In genomic region chr19:34022759-34023158, GRCm38 (mm10) we compare ENCODE assay signal across 11 mouse cellular contexts. TPM values are rescaled to one million over a fixed set of nuclear protein-coding genes. Genes with fewer than 3 reads are reported as not detected.
DNase-seq lines count a peak whose midpoint lies in the region; ATAC-seq and TF ChIP-seq lines count a peak whose summit lies in the region.
"Had no signal": no experiment of that assay in that cellular context is flagged by ENCODE, and none has a peak within 500 bp of the region (broad histone marks: within the 10 kb centered on the region; RNA-seq: fewer than 3 reads in every experiment).

No protein-coding gene starts in this region.

- DNase-seq in kidney, adult 2 months: no peak
- DNase-seq in kidney, adult 18-20 months: no peak
- DNase-seq in B cell, adult 2 months: peak; percentile 3 to 4
- DNase-seq in MN1 (ENCODE audit: low spot score): peak; percentile 8
- DNase-seq in large intestine, adult 2 months (ENCODE audit: low read depth, low spot score): peak; percentile 3
- DNase-seq in kidney, postnatal 14 days: no peak
- DNase-seq: cerebellum, adult 9-11 months; thymus, postnatal 4 days had no signal

- H3K4me3 ChIP-seq in kidney, adult 2 months (ENCODE audit: insufficient read depth, low read depth, low read length): no peak overlapping the region
- H3K4me3 ChIP-seq: limb, embryonic 15.5 days had no signal

- TF ChIP-seq CTCF in kidney, adult 2 months (conservative IDR thresholded peaks at IDR 0.05; ENCODE audit: insufficient read depth, insufficient read length, low read depth, low read length): 0 out of 2 replicates have a peak, but pooled peaks have one; percentile 4

- H3K27ac ChIP-seq in kidney, adult 2 months (ENCODE audit: insufficient read depth, low read depth, low read length): no peak overlapping the region
- H3K27ac ChIP-seq: limb, embryonic 15.5 days had no signal

- TF ChIP-seq POLR2A in kidney, adult 2 months (IDR thresholded peaks at IDR 0.05; ENCODE audit: low read depth, low read length): no peak

- H3K4me1 ChIP-seq in kidney, adult 2 months (ENCODE audit: control insufficient read depth, insufficient read depth, low read length): no peaks in the 10 kb centered on the region
- H3K4me1 ChIP-seq: limb, embryonic 15.5 days had no signal

- ATAC-seq in monocyte, adult 5-6 weeks (replicated peaks; ENCODE audit: insufficient number of reproducible peaks, low FRiP score, low TSS enrichment, poor library complexity, severe bottlenecking): no peak

- WGBS in kidney, adult 2 months: 31% methylated on average over 3 of the region's 3 CpGs
- 36% methylated on average over 3 of the region's 3 CpGs for WGBS in large intestine, adult 2 months

- H3K36me3 ChIP-seq in kidney, adult 2 months (ENCODE audit: control insufficient read depth, insufficient read depth, low read length): no peaks in the 10 kb centered on the region
- H3K36me3 ChIP-seq: limb, embryonic 15.5 days had no signal

- H3K27me3 ChIP-seq in kidney, adult 2 months (replicated peaks; ENCODE audit: control insufficient read depth, insufficient read depth, low read length): no peaks in the 10 kb centered on the region
- H3K27me3 ChIP-seq: limb, embryonic 15.5 days had no signal

RNA-seq across cellular contexts. Expression of gene Lipk, which starts 14.7 kb away (rescaled TPM):
- not detected in 2 replicates for polyA plus RNA-seq in kidney, adult 2 months (2012; rRNA removed)
- 0.07 and 0.15 TPM in 2 replicates for polyA plus RNA-seq in large intestine, adult 2 months (2012; rRNA removed)
- not detected in 3 replicates for total RNA-seq in monocyte, adult 5-6 weeks (2017)
- polyA plus RNA-seq: heart, embryonic 16.5 days had no signal

RNA-seq across cellular contexts. Expression of gene Lipn, which starts 44.4 kb away (rescaled TPM):
- polyA plus RNA-seq in kidney, adult 2 months (2012; rRNA removed): not detected in 2 replicates
- polyA plus RNA-seq in large intestine, adult 2 months (2012; rRNA removed): not detected in 2 replicates
- not detected in 3 replicates for total RNA-seq in monocyte, adult 5-6 weeks (2017)
- polyA plus RNA-seq: heart, embryonic 16.5 days; limb, embryonic 15.5 days had no signal

Comparison
In these comparisons a context has a peak if more than half of its experiments do, and no peak if none do; other contexts are left out.
1. DNase-seq: peak in B cell, adult 2 months (2 of 2), MN1 (single experiment) and large intestine, adult 2 months (single experiment); none in kidney, adult 2 months (single experiment), kidney, adult 18-20 months (single experiment) and kidney, postnatal 14 days (single experiment).